Mouse (Mus musculus) urinary bladder, adult 18-20 months (tissue): ENCODE data around the gene Utf1.

ENCODE experiments used
- DNase-seq, 2 experiments: peaks; one replicate each; pipeline ENCODE4 v3.0.0; 2022; ENCODE audit warnings: low spot score in 2 of 2, mixed read lengths in 2 of 2

The Utf1 gene

GRCm38 (mm10) chr7:139937810-139938209 is 5.8 kb upstream of the Utf1 start:
- no peak for DNase-seq

GRCm38 (mm10) chr7:139940476-139941209 is 2.9 kb upstream of the Utf1 start:
- no peak for DNase-seq

GRCm38 (mm10) chr7:139944291-139945240 is 977 bp downstream of the Utf1 start:
- DNase-seq = no peak

- DNase-seq = no peak
Measured at GRCm38 (mm10) chr7:139945516-139945915, 1.9 kb downstream of the Utf1 start.

GRCm38 (mm10) chr7:139946032-139946431 is 2.4 kb downstream of the Utf1 start:
- no peak for DNase-seq

- peak; percentile 31 to 48 for DNase-seq
Measured at GRCm38 (mm10) chr7:139949893-139950282, 6.3 kb downstream of the Utf1 start.

GRCm38 (mm10) chr7:139950283-139950971 is 6.8 kb downstream of the Utf1 start:
- DNase-seq = peak; percentile 34 to 40

- no peak for DNase-seq
Measured at GRCm38 (mm10) chr7:139951079-139951478, 7.5 kb downstream of the Utf1 start.

GRCm38 (mm10) chr7:139951991-139952633 is 8.5 kb downstream of the Utf1 start:
- no peak for DNase-seq

GRCm38 (mm10) chr7:139955505-139955904 is 11.9 kb downstream of the Utf1 start:
- DNase-seq = no peak

GRCm38 (mm10) chr7:139956658-139957057 is 13.1 kb downstream of the Utf1 start:
- no peak for DNase-seq

- no peak for DNase-seq
Measured at GRCm38 (mm10) chr7:139957437-139957836, 13.8 kb downstream of the Utf1 start.

- no peak for DNase-seq
Measured at GRCm38 (mm10) chr7:139957958-139958357, 14.4 kb downstream of the Utf1 start.

GRCm38 (mm10) chr7:139961141-139961540 is 17.6 kb downstream of the Utf1 start:
- no peak for DNase-seq

- DNase-seq = no peak
Measured at GRCm38 (mm10) chr7:139963814-139964213, 20.2 kb downstream of the Utf1 start.

- no peak for DNase-seq
Measured at GRCm38 (mm10) chr7:139967175-139967574, 23.6 kb downstream of the Utf1 start.

- DNase-seq = no peak
Measured at GRCm38 (mm10) chr7:139968428-139968827, 24.8 kb downstream of the Utf1 start.

- peak; percentile 68 to 69 for DNase-seq
Measured at GRCm38 (mm10) chr7:139969348-139970130, 25.9 kb downstream of the Utf1 start.

GRCm38 (mm10) chr7:139970216-139970919 is 26.8 kb downstream of the Utf1 start:
- peak; percentile 31 to 68 for DNase-seq

GRCm38 (mm10) chr7:139970979-139971378 is 27.4 kb downstream of the Utf1 start:
- peak in 1 of 2 experiments; percentile 29 for DNase-seq
